Mouse (Mus musculus): ENCODE data around the gene Trpv6.

GRCm38 (mm10) chr6:41628180-41628579 lies 8.0 kb downstream of the Trpv6 start:
- TF ChIP-seq POLR2A (IDR thresholded peaks at IDR 0.05; ENCODE audit: insufficient read depth, low read depth, low read length), result no peak
- no peak for TF ChIP-seq CTCF (IDR thresholded peaks at IDR 0.05; ENCODE audit: insufficient read depth, low read depth, low read length)
